Mouse (Mus musculus): Measurements from ENCODE around the gene Zdhhc14. TPM values are rescaled to one million over a fixed set of nuclear protein-coding genes. Genes with fewer than 3 reads are reported as not detected.

Zdhhc14 gene
- polyA plus RNA-seq, 1 experiment from 2014 or later: 1.3 TPM

DNA sequence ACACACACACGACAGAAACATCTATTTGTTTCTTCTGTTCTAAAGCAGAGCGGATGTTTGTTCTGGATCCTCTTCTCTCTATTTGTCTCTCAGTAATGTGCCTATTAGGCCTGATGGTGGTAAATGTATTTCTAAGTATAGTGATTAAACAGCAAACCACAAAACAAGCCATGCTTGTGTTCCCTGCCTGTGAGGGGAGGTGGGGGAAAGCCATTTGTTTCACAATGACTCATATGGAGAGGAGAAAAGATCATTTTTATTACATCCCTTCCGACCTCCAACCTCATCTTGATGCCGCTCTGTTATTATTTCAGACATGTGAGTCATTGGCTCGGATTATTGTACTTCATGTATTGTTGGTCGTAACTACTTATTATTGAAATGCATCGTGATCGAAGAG lies 149.1 kb downstream of the Zdhhc14 start:
- no peak for ATAC-seq (ENCODE audit: extremely low read depth, insufficient number of reproducible peaks, low FRiP score, low TSS enrichment)
- H3K9ac ChIP-seq: no peak overlapping the region
- no peaks in the 10 kb centered on the region for H3K4me1 ChIP-seq
- no peak overlapping the region for H3K4me3 ChIP-seq
- WGBS: 87% methylated on average over 8 of the region's 8 CpGs
- H3K27ac ChIP-seq (replicated peaks): no peak overlapping the region
- no peaks in the 10 kb centered on the region for H3K27me3 ChIP-seq (replicated peaks)
- H3K36me3 ChIP-seq: no peaks in the 10 kb centered on the region
- H3K9me3 ChIP-seq: no peaks in the 10 kb centered on the region
- H3K4me2 ChIP-seq: no peak overlapping the region

DNA sequence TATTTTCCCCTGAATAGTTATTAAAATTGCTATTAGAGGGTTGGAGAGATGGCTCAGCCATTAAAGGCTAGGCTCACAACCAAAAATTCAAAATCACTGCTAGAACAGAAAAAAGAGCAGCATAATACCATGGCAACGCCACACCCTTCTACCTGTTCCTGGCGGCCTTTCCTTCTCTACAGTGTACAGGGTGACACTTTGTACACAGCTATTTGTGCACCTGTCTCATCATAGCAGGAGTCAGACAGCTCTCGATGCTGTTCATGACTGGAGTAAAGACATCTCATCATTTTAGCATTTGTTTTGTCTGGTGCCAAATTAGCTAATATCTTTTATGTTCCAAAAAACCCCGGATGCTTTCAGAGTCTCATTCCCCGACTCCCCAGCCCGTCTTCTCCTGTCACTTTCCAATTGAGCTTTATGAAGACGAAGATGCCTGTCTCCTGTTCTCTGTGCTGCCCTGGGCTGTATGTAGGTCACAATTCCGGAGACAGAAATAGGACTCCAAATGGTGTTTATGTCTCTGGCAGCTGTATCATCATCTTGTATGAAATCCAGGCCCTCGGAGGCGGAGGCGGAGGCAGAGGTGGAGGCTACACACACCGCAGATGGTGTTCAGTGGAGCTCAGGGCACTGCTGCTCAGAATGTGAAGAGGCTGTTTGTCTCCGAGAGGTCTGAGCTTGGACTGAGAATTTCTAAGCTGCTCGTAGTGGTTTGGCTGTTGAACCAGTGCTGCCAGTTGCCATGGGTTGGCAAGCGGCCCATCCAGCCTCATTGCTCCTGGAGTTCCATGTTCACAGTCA lies 150.8 kb downstream of the Zdhhc14 start:
- Histone ChIP-seq H3K4me1 (no peaks in the 10 kb centered on the region), H3K36me3 (no peaks in the 10 kb centered on the region), H3K9me3 (no peaks in the 10 kb centered on the region), H3K27me3 (replicated peaks) (0 out of 2 replicates have a peak, but pooled peaks cover 5% of the 10 kb centered on the region), H3K4me2 (no peak overlapping the region), H3K9ac (no peak overlapping the region), H3K27ac (replicated peaks) (no peak overlapping the region), H3K4me3 (no peak overlapping the region)
- no peak for ATAC-seq (ENCODE audit: extremely low read depth, insufficient number of reproducible peaks, low FRiP score, low TSS enrichment)
- 76% methylated on average over 15 of the region's 15 CpGs for WGBS

DNA sequence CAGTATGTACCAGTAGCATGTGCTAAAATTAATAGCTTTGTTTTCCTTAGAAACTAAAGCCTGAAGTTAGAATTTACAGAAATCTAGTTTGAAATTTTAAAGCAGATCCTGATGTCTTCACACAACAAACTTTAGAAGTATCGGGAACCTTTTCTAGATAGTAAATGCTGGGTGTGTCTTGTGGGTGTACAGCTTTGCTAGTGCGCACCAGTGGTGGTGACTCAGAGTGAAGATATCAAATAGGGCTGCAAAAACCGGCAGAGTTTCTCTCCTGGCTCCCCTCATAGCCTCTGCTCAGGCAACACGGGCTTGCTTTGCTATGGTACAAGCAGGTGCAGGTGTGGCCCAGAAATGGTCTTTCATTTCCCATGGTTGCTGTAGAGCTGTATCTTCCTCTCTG lies 157.8 kb downstream of the Zdhhc14 start:
- Histone ChIP-seq H3K4me1 (no peaks in the 10 kb centered on the region; the same call in 1 of the 2 replicates), H3K27ac (replicated peaks) (no peak overlapping the region), H3K4me2 (no peak overlapping the region), H3K27me3 (replicated peaks) (0 out of 2 replicates have a peak, but pooled peaks cover 5% of the 10 kb centered on the region), H3K9ac (no peak overlapping the region), H3K36me3 (no peaks in the 10 kb centered on the region), H3K4me3 (no peak overlapping the region), H3K9me3 (no peaks in the 10 kb centered on the region)
- WGBS: 80% methylated on average over 4 of the region's 4 CpGs
- no peak for ATAC-seq (ENCODE audit: extremely low read depth, insufficient number of reproducible peaks, low FRiP score, low TSS enrichment)

DNA sequence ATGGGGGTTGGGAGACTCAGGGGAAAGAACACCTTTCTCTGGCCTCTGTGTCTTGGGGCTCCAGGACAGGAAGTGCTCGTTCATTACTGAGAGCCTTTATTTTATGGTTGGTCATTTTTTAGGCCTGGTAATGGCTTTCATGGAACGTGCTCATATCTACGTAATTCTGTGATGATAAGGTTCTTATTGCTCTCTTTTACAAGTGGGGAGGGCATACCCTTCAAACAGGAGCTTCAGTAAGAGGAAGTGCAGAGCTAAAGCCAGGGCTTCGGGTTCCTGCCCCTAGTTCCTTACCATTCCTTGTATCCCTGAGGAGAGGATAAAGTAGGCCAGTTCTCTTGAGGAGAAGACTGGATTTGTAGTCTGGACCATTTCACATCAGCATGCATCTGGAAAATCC lies 158.3 kb downstream of the Zdhhc14 start:
- Histone ChIP-seq H3K9ac (no peak overlapping the region), H3K27ac (replicated peaks) (no peak overlapping the region), H3K9me3 (no peaks in the 10 kb centered on the region), H3K4me3 (no peak overlapping the region), H3K27me3 (replicated peaks) (0 out of 2 replicates have a peak, but pooled peaks cover 5% of the 10 kb centered on the region), H3K36me3 (no peaks in the 10 kb centered on the region), H3K4me1 (no peaks in the 10 kb centered on the region; the same call in 1 of the 2 replicates), H3K4me2 (no peak overlapping the region)
- ATAC-seq (ENCODE audit: extremely low read depth, insufficient number of reproducible peaks, low FRiP score, low TSS enrichment): no peak
- 75% methylated on average over 4 of the region's 4 CpGs for WGBS

DNA sequence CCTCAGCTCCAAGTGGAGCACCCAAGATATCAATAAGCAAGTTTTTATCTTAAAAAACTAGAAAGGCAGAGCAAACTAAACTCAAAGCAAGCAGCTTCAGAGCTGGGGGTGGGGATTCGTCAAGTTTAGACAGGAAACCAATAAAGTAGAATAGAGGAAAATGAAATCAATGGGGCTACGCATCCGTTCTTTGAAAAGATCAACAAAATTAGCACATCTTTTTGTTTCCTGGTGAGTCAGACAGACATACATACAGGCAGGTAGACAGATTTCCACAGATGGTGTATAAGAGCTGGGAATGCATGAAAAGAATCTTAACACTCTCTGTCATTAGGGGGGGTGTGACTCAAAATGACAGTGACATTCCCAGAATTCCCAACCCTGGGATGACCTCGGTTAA lies 159.2 kb downstream of the Zdhhc14 start:
- 75% methylated on average over 4 of the region's 4 CpGs for WGBS
- no peak overlapping the region for H3K4me2 ChIP-seq
- no peak for ATAC-seq (ENCODE audit: extremely low read depth, insufficient number of reproducible peaks, low FRiP score, low TSS enrichment)
- no peak overlapping the region for H3K4me3 ChIP-seq
- no peak overlapping the region for H3K9ac ChIP-seq
- 0 out of 2 replicates have a peak, but pooled peaks cover 5% of the 10 kb centered on the region for H3K27me3 ChIP-seq (replicated peaks)
- H3K27ac ChIP-seq (replicated peaks): no peak overlapping the region
- H3K9me3 ChIP-seq: no peaks in the 10 kb centered on the region
- no peaks in the 10 kb centered on the region for H3K36me3 ChIP-seq
- no peaks in the 10 kb centered on the region; the same call in 1 of the 2 replicates for H3K4me1 ChIP-seq

DNA sequence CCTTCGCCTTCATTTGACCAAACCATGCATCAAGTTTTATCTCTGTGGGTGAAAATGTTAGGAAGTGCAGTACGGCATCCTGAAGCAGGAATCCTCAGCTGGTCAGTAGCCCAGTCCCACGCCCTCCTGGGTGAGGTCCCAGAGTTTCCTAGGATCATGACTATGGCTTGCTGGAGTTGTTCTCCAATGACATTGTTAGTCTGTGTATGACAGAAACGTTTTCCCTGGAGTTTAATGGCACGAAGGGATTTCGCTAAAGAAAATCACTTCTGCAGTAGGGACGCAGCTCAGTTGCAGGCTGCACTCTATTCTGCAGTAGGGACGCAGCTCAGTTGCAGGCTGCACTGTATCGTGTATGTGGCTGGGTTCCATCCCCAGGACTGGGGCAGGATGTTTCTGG lies 161.6 kb downstream of the Zdhhc14 start:
- H3K9ac ChIP-seq: no peak overlapping the region
- ATAC-seq (ENCODE audit: extremely low read depth, insufficient number of reproducible peaks, low FRiP score, low TSS enrichment): no peak
- no peak overlapping the region for H3K27ac ChIP-seq (replicated peaks)
- no peaks in the 10 kb centered on the region for H3K27me3 ChIP-seq (replicated peaks)
- 72% methylated on average over 9 of the region's 9 CpGs for WGBS
- H3K4me3 ChIP-seq: no peak overlapping the region
- no peaks in the 10 kb centered on the region for H3K36me3 ChIP-seq
- no peaks in the 10 kb centered on the region; the same call in 1 of the 2 replicates for H3K4me1 ChIP-seq
- no peaks in the 10 kb centered on the region for H3K9me3 ChIP-seq
- no peak overlapping the region for H3K4me2 ChIP-seq

DNA sequence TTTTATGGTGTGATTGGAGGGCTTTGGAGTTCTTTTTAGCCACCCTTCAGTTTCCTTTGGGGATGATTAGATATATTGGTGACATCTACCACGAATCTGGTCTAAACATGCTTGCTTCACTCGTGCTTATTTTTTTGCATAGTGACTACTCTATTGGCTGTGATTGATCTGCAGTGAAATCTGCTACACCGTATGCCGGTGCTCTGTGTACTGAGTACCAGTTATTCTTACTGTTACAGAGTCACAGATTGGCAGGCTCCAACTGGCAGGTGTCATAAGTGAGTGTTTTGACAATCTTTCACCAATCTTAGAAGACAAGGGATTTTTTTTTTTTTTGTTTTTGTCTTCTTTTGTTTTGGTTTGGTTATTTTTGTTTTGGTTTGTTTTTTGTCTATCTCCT lies 163.2 kb downstream of the Zdhhc14 start:
- Histone ChIP-seq H3K4me3 (no peak overlapping the region), H3K9ac (no peak overlapping the region), H3K9me3 (no peaks in the 10 kb centered on the region), H3K4me1 (no peaks in the 10 kb centered on the region; the same call in 1 of the 2 replicates), H3K27ac (replicated peaks) (no peak overlapping the region), H3K36me3 (no peaks in the 10 kb centered on the region), H3K4me2 (no peak overlapping the region), H3K27me3 (replicated peaks) (no peaks in the 10 kb centered on the region)
- ATAC-seq (ENCODE audit: extremely low read depth, insufficient number of reproducible peaks, low FRiP score, low TSS enrichment): no peak
- 85% methylated on average over 4 of the region's 4 CpGs for WGBS

DNA sequence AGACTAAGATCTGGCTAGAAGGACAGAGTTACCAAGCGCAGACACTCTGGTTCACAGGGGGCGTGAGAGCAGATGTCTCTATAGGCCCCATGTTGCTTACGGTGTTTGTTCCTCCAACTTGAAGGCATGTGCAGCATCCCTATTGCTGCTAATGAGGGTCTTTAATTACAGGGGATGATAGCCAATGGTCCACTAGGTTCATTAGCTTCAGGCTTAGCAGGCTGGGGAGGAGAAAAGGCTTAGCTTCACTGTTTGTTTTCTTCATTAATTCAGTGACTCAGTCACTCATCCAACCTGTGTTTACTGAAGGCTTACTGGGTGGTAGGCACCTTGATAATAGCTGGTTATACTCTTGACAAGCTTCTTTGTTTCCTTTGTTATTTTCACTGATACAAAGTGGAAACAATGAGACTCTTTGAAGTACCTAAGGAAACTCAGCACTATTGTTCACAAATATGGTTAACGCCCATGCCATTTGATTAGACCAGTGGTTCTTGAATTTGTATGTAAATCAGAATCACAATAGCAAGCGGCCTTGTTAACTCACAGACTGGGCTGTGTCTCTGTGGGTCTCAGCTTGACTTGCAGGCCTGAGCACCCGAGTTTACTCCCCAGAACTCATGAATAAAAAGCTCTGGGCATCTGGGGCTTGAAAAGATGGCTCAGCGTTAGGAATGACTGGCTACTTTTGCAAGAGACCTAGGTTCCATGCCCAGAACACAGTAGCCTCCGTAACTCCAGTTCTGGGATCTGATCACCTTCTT lies 168.1 kb downstream of the Zdhhc14 start:
- Histone ChIP-seq H3K4me2 (no peak overlapping the region), H3K4me3 (no peak overlapping the region), H3K27me3 (replicated peaks) (no peaks in the 10 kb centered on the region), H3K36me3 (no peaks in the 10 kb centered on the region), H3K9me3 (no peaks in the 10 kb centered on the region), H3K9ac (no peak overlapping the region), H3K27ac (replicated peaks) (no peak overlapping the region), H3K4me1 (no peaks in the 10 kb centered on the region)
- ATAC-seq (ENCODE audit: extremely low read depth, insufficient number of reproducible peaks, low FRiP score, low TSS enrichment): no peak
- 62% methylated on average over 8 of the region's 8 CpGs for WGBS

DNA sequence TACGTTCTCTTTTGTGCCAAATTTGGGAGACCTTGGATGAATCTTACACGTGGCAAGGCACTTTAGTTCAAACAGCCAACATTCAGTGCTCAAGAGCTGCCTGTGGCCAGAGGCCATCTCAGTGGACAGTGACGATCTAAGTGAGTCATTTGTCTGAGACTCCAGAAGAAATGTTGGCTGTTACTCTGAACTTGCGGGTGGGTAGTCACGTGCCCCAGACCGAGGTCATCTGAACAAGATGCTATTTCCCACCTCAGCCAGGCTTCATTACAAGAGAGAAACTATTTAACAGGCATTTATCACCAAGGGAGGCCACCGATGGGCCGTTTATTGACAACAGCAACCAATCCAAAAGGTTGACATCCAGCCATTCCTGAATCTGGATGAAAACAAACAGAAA lies 174.3 kb downstream of the Zdhhc14 start:
- ATAC-seq (ENCODE audit: extremely low read depth, insufficient number of reproducible peaks, low FRiP score, low TSS enrichment): no peak
- Histone ChIP-seq H3K9ac (no peak overlapping the region), H3K4me1 (no peaks in the 10 kb centered on the region), H3K27ac (replicated peaks) (no peak overlapping the region), H3K4me2 (no peak overlapping the region), H3K36me3 (no peaks in the 10 kb centered on the region), H3K4me3 (no peak overlapping the region), H3K9me3 (no peaks in the 10 kb centered on the region), H3K27me3 (replicated peaks) (no peaks in the 10 kb centered on the region)
- 75% methylated on average over 8 of the region's 8 CpGs for WGBS

DNA sequence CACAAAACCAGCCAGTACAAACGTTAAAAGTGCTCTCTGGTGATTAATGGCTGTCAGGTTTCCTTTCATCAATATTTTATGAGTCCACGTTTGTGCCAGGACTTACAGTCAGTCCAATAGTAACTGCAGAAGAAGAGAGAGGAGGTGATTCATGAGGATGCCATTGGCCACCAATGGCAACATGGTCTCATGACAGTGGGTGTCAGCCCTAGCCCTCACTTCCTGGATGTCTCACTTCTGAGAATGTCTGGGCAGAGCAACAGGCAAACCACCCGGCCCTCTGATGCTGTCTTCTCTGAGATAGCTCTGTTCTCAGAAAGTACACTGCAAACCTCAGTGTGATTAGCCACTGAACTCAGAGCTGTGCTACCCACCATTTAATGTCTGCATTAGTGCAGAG lies 176.1 kb downstream of the Zdhhc14 start:
- ATAC-seq (ENCODE audit: extremely low read depth, insufficient number of reproducible peaks, low FRiP score, low TSS enrichment): no peak
- Histone ChIP-seq H3K9me3 (no peaks in the 10 kb centered on the region), H3K27me3 (replicated peaks) (no peaks in the 10 kb centered on the region), H3K4me1 (no peaks in the 10 kb centered on the region), H3K4me3 (no peak overlapping the region), H3K27ac (replicated peaks) (no peak overlapping the region), H3K9ac (no peak overlapping the region), H3K36me3 (no peaks in the 10 kb centered on the region), H3K4me2 (no peak overlapping the region)
- 53% methylated on average over 3 of the region's 3 CpGs for WGBS

DNA sequence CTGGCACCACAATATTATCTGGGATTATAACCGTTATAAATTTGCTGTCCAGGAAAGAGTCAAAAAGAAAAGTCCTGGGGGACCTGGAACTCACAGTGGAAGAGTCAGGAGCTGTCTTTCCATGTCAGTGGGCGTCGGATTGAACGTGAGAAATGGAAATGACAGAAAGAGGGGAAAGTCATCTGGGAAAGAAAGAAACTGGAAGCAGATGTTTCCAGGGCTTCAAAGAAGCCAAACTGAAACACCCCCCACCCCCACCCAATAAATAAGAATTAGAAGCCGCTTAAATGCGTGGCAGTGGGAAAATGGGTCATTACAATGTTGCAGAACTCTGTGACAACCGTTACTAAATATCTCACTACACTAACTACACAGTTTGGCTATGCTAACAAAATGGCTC lies 176.6 kb downstream of the Zdhhc14 start:
- no peak overlapping the region for H3K9ac ChIP-seq
- ATAC-seq (ENCODE audit: extremely low read depth, insufficient number of reproducible peaks, low FRiP score, low TSS enrichment): no peak
- no peaks in the 10 kb centered on the region for H3K9me3 ChIP-seq
- H3K4me1 ChIP-seq: no peaks in the 10 kb centered on the region
- no peak overlapping the region for H3K27ac ChIP-seq (replicated peaks)
- no peak overlapping the region for H3K4me3 ChIP-seq
- no peaks in the 10 kb centered on the region for H3K36me3 ChIP-seq
- no peak overlapping the region for H3K4me2 ChIP-seq
- no peaks in the 10 kb centered on the region for H3K27me3 ChIP-seq (replicated peaks)
- WGBS: 82% methylated on average over 7 of the region's 7 CpGs
